Mouse (Mus musculus): ENCODE data around the gene Ttc7b.

The Ttc7b gene

GRCm38 (mm10) chr12:100457701-100458100, 62.9 kb downstream of the Ttc7b start:
- no peak for DNase-seq (ENCODE audit: low read depth in 1 of 2, low spot score in 2 of 2)

DNA sequence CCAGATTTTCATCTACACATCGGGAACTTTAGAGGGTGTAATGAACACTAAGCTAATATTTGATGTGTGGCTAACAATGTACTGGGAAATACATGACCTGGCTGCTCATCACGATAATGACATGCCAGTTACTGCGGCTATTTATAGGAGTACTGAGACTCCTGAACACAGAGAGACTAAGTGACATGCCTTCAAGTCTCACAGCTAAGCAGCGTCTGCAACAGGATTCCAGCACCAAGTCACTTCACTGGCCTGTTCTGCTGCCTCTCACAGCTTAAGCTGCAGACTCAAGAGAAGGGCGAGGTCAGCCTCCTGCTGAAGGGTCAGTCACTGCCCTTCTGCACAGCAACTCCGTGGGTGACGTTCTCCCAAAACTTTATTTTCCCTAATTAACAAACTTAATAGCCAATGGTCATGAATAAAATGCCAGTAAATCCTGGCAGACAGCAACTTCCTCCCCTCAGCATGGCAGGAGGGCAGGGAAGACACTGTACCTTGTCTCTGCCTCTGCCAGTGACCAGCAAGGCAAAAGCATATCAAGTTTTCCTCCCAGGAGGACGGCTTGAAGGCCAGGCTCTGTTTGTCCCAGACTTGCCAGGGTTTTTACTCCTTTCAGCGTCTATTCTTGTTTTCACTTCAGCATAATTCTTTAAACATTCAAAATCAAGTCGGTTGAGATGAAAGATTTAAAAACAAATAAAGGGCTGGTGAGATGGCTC, 64.2 kb downstream of the Ttc7b start:
- no peak for DNase-seq (ENCODE audit: low read depth in 1 of 2, low spot score in 2 of 2)

DNA sequence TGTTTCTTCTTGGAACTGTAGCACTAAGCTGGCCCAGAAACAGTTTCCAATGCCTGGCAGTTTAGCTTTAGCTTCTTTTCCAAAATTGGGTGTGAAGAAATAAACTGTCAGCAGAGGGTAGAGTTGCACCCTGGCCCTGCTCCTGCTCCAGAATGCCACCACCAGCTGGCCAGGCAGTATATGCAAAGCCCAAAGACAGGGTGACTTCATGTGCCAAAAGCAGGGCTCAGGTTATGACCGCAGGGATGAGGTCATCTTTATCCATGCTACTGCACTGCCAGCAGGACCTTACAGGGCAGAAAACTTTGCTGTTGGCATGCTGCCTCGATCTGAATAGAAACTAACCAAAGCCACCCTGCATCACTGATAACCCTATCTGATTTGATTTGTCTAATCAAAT, 65.2 kb downstream of the Ttc7b start:
- no peak for DNase-seq (ENCODE audit: low read depth in 1 of 2, low spot score in 2 of 2)

- no peak for DNase-seq (ENCODE audit: low read depth in 1 of 2, low spot score in 2 of 2)
Measured at GRCm38 (mm10) chr12:100447701-100448277, 72.8 kb downstream of the Ttc7b start.

DNA sequence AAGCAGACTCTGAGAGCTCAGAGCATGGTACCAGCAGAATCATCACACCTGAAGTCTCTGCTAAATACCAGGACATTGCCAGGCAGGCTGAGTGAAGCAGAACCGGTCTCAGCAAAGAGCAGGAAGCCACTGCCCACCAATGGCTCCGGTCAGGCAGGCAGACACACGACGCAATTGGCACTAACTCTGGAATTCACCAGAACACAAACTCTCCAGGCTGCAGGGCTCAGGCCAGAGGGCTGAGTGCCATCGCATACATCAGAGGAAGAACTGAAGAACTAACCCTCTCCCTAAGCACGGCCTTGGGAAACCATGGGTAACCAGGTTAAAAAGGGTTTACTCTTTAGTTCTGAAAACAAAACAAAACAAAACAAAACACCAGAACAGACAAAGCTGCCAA, 73.5 kb downstream of the Ttc7b start:
- no peak for DNase-seq (ENCODE audit: low read depth in 1 of 2, low spot score in 2 of 2)

GRCm38 (mm10) chr12:100445686-100446085, 74.9 kb downstream of the Ttc7b start:
- DNase-seq (ENCODE audit: low read depth in 1 of 2, low spot score in 2 of 2), result no peak

DNA sequence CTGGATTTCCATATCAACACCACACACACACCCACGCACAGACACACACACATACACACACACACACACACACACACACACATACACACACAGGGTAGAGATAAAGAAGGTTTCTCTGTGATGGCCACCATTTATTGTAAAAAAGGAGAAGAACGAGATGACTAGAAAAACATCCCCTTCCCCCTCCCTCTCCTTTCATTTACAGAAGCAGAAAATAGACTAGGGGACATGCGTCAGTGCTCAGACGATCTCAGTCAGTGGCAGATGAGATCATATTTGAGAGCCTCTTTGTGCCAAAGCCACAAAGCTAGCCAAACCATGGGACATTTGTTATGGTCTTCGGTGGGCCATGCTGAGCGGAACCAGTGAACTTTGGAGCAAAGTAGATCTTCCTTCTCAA, 75.4 kb downstream of the Ttc7b start:
- no peak for DNase-seq (ENCODE audit: low read depth in 1 of 2, low spot score in 2 of 2)

DNA sequence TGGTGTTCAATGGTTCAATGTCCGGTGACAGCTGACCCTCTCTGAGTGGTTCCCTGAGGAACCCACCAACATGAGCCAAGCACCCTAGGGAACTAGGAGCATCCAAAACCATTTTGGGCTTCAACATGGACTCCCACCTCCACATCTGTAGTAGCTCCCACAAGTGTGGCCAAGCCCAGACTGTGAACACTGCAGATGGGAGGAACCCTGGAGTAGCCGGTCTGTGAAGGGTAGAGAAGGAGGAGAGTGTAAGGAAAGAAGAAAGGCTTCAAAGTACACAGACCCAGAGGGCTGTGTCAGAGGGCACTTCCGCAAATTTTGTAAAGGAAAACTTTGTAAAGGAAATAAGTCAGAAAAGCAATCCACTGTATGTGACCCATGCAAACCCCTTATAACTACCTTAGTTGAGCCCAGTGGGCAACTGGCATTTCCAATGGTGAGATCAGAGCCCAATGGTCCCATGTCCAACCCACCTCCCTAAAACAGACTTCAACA, 75.9 kb downstream of the Ttc7b start:
- no peak for DNase-seq (ENCODE audit: low read depth in 1 of 2, low spot score in 2 of 2)

GRCm38 (mm10) chr12:100443452-100443851, 77.2 kb downstream of the Ttc7b start:
- no peak for DNase-seq (ENCODE audit: low read depth in 1 of 2, low spot score in 2 of 2)

DNA sequence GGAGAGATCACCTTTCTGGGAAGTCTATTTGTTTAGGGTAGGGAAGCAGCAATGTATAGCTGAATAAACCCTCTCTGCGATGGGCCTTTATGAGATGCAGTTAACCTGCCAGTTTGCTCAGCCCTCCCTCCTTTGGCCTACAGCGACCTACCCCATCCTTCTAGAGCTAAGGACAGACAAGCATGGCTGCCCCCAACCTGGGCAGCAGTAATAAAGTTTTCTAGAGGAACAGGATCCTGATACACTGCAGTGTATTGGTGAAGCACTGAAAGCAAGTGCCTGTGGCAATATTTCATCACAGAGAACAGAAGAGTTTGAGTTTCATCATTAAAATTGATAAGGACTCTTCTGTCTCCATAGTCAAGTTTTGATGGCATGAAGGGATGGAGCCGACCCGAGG, 79.0 kb downstream of the Ttc7b start:
- no peak for DNase-seq (ENCODE audit: low read depth in 1 of 2, low spot score in 2 of 2)

- DNase-seq (ENCODE audit: low read depth in 1 of 2, low spot score in 2 of 2), result no peak
Measured at GRCm38 (mm10) chr12:100439883-100440282, 80.7 kb downstream of the Ttc7b start.

GRCm38 (mm10) chr12:100439145-100439755, 81.4 kb downstream of the Ttc7b start:
- no peak for DNase-seq (ENCODE audit: low read depth in 1 of 2, low spot score in 2 of 2)

DNA sequence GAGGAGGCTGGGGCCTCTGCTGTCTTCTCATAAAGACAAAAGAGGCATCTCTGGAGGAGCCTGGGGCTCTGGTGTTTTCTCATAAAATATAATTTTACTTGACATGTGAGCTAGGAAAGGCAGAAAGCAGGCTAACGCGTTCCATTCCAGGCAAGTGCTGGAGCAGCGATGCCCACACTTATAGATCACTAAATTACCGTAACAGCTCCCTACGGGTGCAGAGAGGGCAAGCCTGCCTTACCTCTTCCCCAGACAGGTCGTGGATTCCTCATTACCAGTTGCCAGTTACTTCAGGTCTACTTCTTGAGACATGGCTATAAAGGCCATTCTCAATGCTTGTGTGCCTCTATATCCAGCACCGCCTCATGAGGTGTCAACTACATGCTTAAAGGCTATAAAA, 82.1 kb downstream of the Ttc7b start:
- no peak for DNase-seq (ENCODE audit: low read depth in 1 of 2, low spot score in 2 of 2)

- DNase-seq (ENCODE audit: low read depth in 1 of 2, low spot score in 2 of 2), result no peak
Measured at GRCm38 (mm10) chr12:100437862-100438261, 82.8 kb downstream of the Ttc7b start.

GRCm38 (mm10) chr12:100435763-100436162, 84.9 kb downstream of the Ttc7b start:
- no peak for DNase-seq (ENCODE audit: low read depth in 1 of 2, low spot score in 2 of 2)

- no peak for DNase-seq (ENCODE audit: low read depth in 1 of 2, low spot score in 2 of 2)
Measured at GRCm38 (mm10) chr12:100431830-100432229, 88.8 kb downstream of the Ttc7b start.

- DNase-seq (ENCODE audit: low read depth in 1 of 2, low spot score in 2 of 2), result no peak
Measured at GRCm38 (mm10) chr12:100429414-100430114, 91.1 kb downstream of the Ttc7b start.

- no peak for DNase-seq (ENCODE audit: low read depth in 1 of 2, low spot score in 2 of 2)
Measured at GRCm38 (mm10) chr12:100428183-100428582, 92.4 kb downstream of the Ttc7b start.

- DNase-seq (ENCODE audit: low read depth in 1 of 2, low spot score in 2 of 2), result peak in 1 of 2 experiments; percentile 34
Measured at GRCm38 (mm10) chr12:100426212-100426611, 94.4 kb downstream of the Ttc7b start.

- DNase-seq (ENCODE audit: low read depth in 1 of 2, low spot score in 2 of 2), result no peak
Measured at GRCm38 (mm10) chr12:100425028-100425427, 95.6 kb downstream of the Ttc7b start.

- DNase-seq (ENCODE audit: low read depth in 1 of 2, low spot score in 2 of 2), result no peak
Measured at GRCm38 (mm10) chr12:100422286-100422820, 98.3 kb downstream of the Ttc7b start.

Measured in monocyte, adult 2 months (primary cell).